Mouse (Mus musculus) left cerebral cortex, adult 18-20 months (tissue): ENCODE measurements around the gene N4bp2l1. TPM values are rescaled to one million over a fixed set of nuclear protein-coding genes. Genes with fewer than 3 reads are reported as not detected.
"Not testable (repeated sequence)": the region's sequence is repeated elsewhere in the genome, so short reads cannot be mapped to it uniquely, and the experiment has no call there.

Experiments
- DNase-seq, 2 experiments: peaks; one replicate each; pipeline ENCODE4 v3.0.0; 2021 to 2022; ENCODE audit warnings: low spot score in 2 of 2, mixed read lengths in 1 of 2
- long read RNA-seq, 2 experiments: library from polyadenylated mRNA; stranded (forward); transcript quantifications; one replicate each; pipeline ENCODE4 v2.0.0; 2021
- total RNA-seq, 2 experiments: library from RNA; stranded (reverse); gene quantifications; 2 replicates each; pipeline ENCODE4 v1.2.3; 2021

Gene N4bp2l1
- total RNA-seq: 10 to 100 TPM; 53.9 to 58.4 TPM
- long read RNA-seq, experiment 1, transcript N4bp2l1-201 (5 exons, 1,905 nt): major isoform, 11 of 41 reads
- long read RNA-seq, experiment 1, partial matches to known transcripts: 0 of 41 reads
- long read RNA-seq, experiment 1, other reads (novel, unspliced or antisense): 23 of 41 reads
- long read RNA-seq, experiment 2, transcript N4bp2l1-201 (5 exons, 1,905 nt): major isoform, 10 of 21 reads
- long read RNA-seq, experiment 2, partial matches to known transcripts: 0 of 21 reads
- long read RNA-seq, experiment 2, other reads (novel, unspliced or antisense): 7 of 21 reads

- DNase-seq: no peak
Measured at GRCm38 (mm10) chr5:150597088-150597487, at the start of gene N4bp2l1. TSS of gene N4bp2l1 (minus strand) at chr5:150597188.

GRCm38 (mm10) chr5:150644926-150645325 lies 47.9 kb upstream of the N4bp2l1 start:
- DNase-seq: no peak

GRCm38 (mm10) chr5:150643390-150643789 lies 46.4 kb upstream of the N4bp2l1 start:
- not testable (repeated sequence) for DNase-seq

GRCm38 (mm10) chr5:150641440-150641839 lies 44.5 kb upstream of the N4bp2l1 start:
- no peak for DNase-seq

GRCm38 (mm10) chr5:150629692-150630091 lies 32.7 kb upstream of the N4bp2l1 start:
- no peak for DNase-seq

GRCm38 (mm10) chr5:150629272-150629671 lies 32.3 kb upstream of the N4bp2l1 start:
- no peak for DNase-seq

GRCm38 (mm10) chr5:150625528-150625927 lies 28.5 kb upstream of the N4bp2l1 start:
- no peak for DNase-seq

- DNase-seq: no peak
Measured at GRCm38 (mm10) chr5:150622792-150623191, 25.8 kb upstream of the N4bp2l1 start.

GRCm38 (mm10) chr5:150621592-150621991 lies 24.6 kb upstream of the N4bp2l1 start:
- no peak for DNase-seq

- no peak for DNase-seq
Measured at GRCm38 (mm10) chr5:150620588-150621135, 23.7 kb upstream of the N4bp2l1 start.

- no peak for DNase-seq
Measured at GRCm38 (mm10) chr5:150618599-150619355, 21.8 kb upstream of the N4bp2l1 start.

- DNase-seq: no peak
Measured at GRCm38 (mm10) chr5:150616731-150617130, 19.7 kb upstream of the N4bp2l1 start.

- no peak for DNase-seq
Measured at GRCm38 (mm10) chr5:150616216-150616615, 19.2 kb upstream of the N4bp2l1 start.

- DNase-seq: no peak
Measured at GRCm38 (mm10) chr5:150614054-150614453, 17.1 kb upstream of the N4bp2l1 start.

- peak in 1 of 2 experiments; percentile 29 for DNase-seq
Measured at GRCm38 (mm10) chr5:150611697-150612096, 14.7 kb upstream of the N4bp2l1 start.

GRCm38 (mm10) chr5:150611136-150611535 lies 14.1 kb upstream of the N4bp2l1 start:
- DNase-seq: no peak

- DNase-seq: no peak
Measured at GRCm38 (mm10) chr5:150607631-150608030, 10.6 kb upstream of the N4bp2l1 start.

- no peak for DNase-seq
Measured at GRCm38 (mm10) chr5:150606131-150606530, 9.1 kb upstream of the N4bp2l1 start.

- DNase-seq: no peak
Measured at GRCm38 (mm10) chr5:150601441-150602230, 4.6 kb upstream of the N4bp2l1 start.

GRCm38 (mm10) chr5:150600554-150601440 lies 3.8 kb upstream of the N4bp2l1 start:
- no peak for DNase-seq
